ENCODE assay signal across 29 mouse cellular contexts in genomic region chr5:120754215-120754614, GRCm38 (mm10). TPM values are rescaled to one million over a fixed set of nuclear protein-coding genes. Genes with fewer than 3 reads are reported as not detected.
"Had no signal": no experiment of that assay in that cellular context is flagged by ENCODE, and none has a peak within 500 bp of the region (broad histone marks: within the 10 kb centered on the region; RNA-seq: fewer than 3 reads in every experiment).

No protein-coding gene starts in this region.

- DNase-seq: kidney, adult 2 months; kidney, postnatal 25 days; layer of hippocampus, postnatal 36 days; liver, embryonic 13.5 days; lung, adult 2 months; lung, postnatal 14 days; lung, postnatal 4 days; midbrain, embryonic 14.5 days; thymus, adult 2 months; thymus, postnatal 14 days; thymus, postnatal 4 days had no signal

- H3K9ac ChIP-seq: liver, embryonic 13.5 days; neural tube, embryonic 12.5 days; neural tube, embryonic 15.5 days had no signal

- H3K4me1 ChIP-seq: liver, embryonic 13.5 days; neural tube, embryonic 12.5 days; neural tube, embryonic 15.5 days had no signal

- H3K4me2 ChIP-seq: liver, embryonic 13.5 days; midbrain, embryonic 11.5 days; neural tube, embryonic 12.5 days; neural tube, embryonic 15.5 days had no signal

- H3K27ac ChIP-seq: kidney, postnatal 0 days; layer of hippocampus, adult 2 months; left cerebral cortex, adult 2 months; liver, embryonic 13.5 days; neural tube, embryonic 12.5 days; neural tube, embryonic 15.5 days; stomach, postnatal 0 days had no signal

- H3K9me3 ChIP-seq: liver, embryonic 13.5 days; neural tube, embryonic 12.5 days; neural tube, embryonic 15.5 days had no signal

- H3K4me3 ChIP-seq: layer of hippocampus, adult 2 months; left cerebral cortex, adult 2 months; liver, embryonic 13.5 days; neural tube, embryonic 12.5 days; neural tube, embryonic 15.5 days had no signal

- H3K36me3 ChIP-seq: liver, embryonic 13.5 days; neural tube, embryonic 12.5 days; neural tube, embryonic 15.5 days had no signal

- H3K27me3 ChIP-seq: liver, embryonic 13.5 days; neural tube, embryonic 12.5 days; neural tube, embryonic 15.5 days had no signal

RNA-seq across cellular contexts. Expression of gene Oas2, which starts 4.6 kb away (rescaled TPM):
- total RNA-seq: layer of hippocampus, adult 2 months had no signal

RNA-seq across cellular contexts. Expression of gene Oas3, which starts 23.2 kb away (rescaled TPM):
- total RNA-seq: layer of hippocampus, adult 2 months; layer of hippocampus, postnatal 36 days; left cerebral cortex, adult 2 months; left cerebral cortex, postnatal 36 days had no signal
- polyA plus RNA-seq: kidney, embryonic 14.5 days; stomach, embryonic 14.5 days had no signal

RNA-seq across cellular contexts. Expression of gene Oas1e, which starts 41.1 kb away (rescaled TPM):
- total RNA-seq: layer of hippocampus, adult 2 months; layer of hippocampus, postnatal 10 days; layer of hippocampus, postnatal 36 days; left cerebral cortex, adult 2 months; left cerebral cortex, postnatal 10 days; left cerebral cortex, postnatal 36 days; liver, adult 2 months; megakaryocyte-erythroid progenitor cell, adult 5-6 weeks had no signal
- polyA plus RNA-seq: kidney, adult 2 months; kidney, embryonic 14.5 days; kidney, postnatal 0 days; limb, embryonic 11.5 days; limb, embryonic 14.5 days; liver, adult 2 months; liver, embryonic 13.5 days; lung, adult 2 months; lung, embryonic 16.5 days; neural tube, embryonic 12.5 days; stomach, embryonic 14.5 days; stomach, postnatal 0 days had no signal

RNA-seq across cellular contexts. Expression of gene Dtx1, which starts 42.5 kb away (rescaled TPM):
- polyA plus RNA-seq: liver, embryonic 16.5 days had no signal
